Mouse (Mus musculus) intestine, postnatal 0 days (tissue): Measurements from ENCODE around the gene Bsx. TPM values are rescaled to one million over a fixed set of nuclear protein-coding genes. Genes with fewer than 3 reads are reported as not detected.

Source experiments
- ATAC-seq: fragments of 200-750 bp; cut with Nextera tagmentation; 2 replicates; pipeline ENCODE4 v1.8.0; 2017; ENCODE audit warnings: mild to moderate bottlenecking, moderate TSS enrichment, moderate library complexity
- H3K27ac ChIP-seq: fragments of 300-500 bp; sonication (generic); 2 replicates; pipeline ENCODE4 v1.5.1; 2014; ENCODE audit warnings: mild to moderate bottlenecking, low read depth, low read length, moderate library complexity
- H3K27me3 ChIP-seq: fragments of 300-500 bp; sonication (generic); replicated peaks from 2 replicates; pipeline ENCODE4 v1.6.1; 2014; ENCODE audit warnings: low read length, mixed read lengths; ENCODE audit not compliant: control insufficient read depth, insufficient read depth
- H3K36me3 ChIP-seq: fragments of 300-500 bp; sonication (generic); 2 replicates; pipeline ENCODE4 v1.6.1; 2014; ENCODE audit warnings: mild to moderate bottlenecking, moderate library complexity; ENCODE audit not compliant: control insufficient read depth, insufficient read depth
- H3K4me1 ChIP-seq: fragments of 300-500 bp; sonication (generic); replicated peaks from 2 replicates; pipeline ENCODE4 v1.6.1; 2014; ENCODE audit warnings: antibody characterized with exemption, low read length, mixed read lengths; ENCODE audit not compliant: control insufficient read depth, insufficient read depth
- H3K4me2 ChIP-seq: fragments of 300-500 bp; sonication (generic); replicated peaks from 2 replicates; pipeline ENCODE4 v1.6.1; 2014; ENCODE audit warnings: low read depth, mild to moderate bottlenecking, moderate library complexity
- H3K4me3 ChIP-seq: fragments of 300-500 bp; sonication (generic); 2 replicates; pipeline ENCODE4 v1.5.1; 2014; ENCODE audit warnings: low read depth, low read length
- H3K9ac ChIP-seq: fragments of 300-500 bp; sonication (generic); 2 replicates; pipeline ENCODE4 v1.6.1; 2014; ENCODE audit warnings: mild to moderate bottlenecking, low read depth, low read length
- H3K9me3 ChIP-seq: fragments of 300-500 bp; sonication (generic); 2 replicates; pipeline ENCODE4 v1.6.1; 2016; ENCODE audit warnings: mixed run types; ENCODE audit not compliant: control insufficient read depth
- CTCF ChIP-seq: sonication (generic); IDR thresholded peaks from 2 replicates; pipeline ENCODE4 v1.5.1; 2016; ENCODE audit warnings: low read depth, mild to moderate bottlenecking, control low read depth, antibody characterized with exemption, moderate library complexity
- WGBS: fragments of 180-500 bp; shearing (Covaris S2); extraction: QIAGEN DNeasy Blood & Tissue Kit; methylation state at CpG from one replicate; pipeline ENCODE4 v1.1.7; 2014; 5-methylcytosine and 5-hydroxymethylcytosine counted together
- polyA plus RNA-seq: library from polyadenylated mRNA; unstranded; fragments of >200 nt; fragmentation: Nextera tagmentation; extraction: Ambion mirVana; gene quantifications from 2 replicates; pipeline ENCODE4 v1.2.1, GENCODE M21; 2015

Bsx gene
- polyA plus RNA-seq, 1 experiment from 2014 or later: not detected

DNA sequence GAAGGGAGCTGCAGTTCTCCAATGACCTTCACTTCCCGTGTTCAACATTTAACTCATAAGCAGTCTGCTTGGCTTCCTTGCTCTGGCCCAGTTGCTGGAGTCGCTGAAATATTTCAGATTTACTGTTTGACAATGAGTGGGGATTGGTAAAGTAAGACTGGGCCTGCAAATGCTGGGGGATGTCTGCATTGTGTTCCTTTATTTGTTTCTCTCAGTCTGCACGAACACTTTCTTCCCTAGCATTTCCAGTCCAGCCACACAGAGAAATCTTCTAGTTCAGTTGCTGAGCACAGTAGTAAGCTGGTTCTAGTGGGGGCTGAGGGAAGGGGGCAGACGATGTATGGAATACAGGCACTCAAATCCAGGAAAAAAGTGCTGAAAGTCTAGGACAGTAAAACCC is 1.0 kb downstream of the Bsx start:
- H3K27me3 ChIP-seq: peaks cover 97% of the 10 kb centered on the region
- no peak overlapping the region for H3K4me2 ChIP-seq
- H3K9ac ChIP-seq: no peak overlapping the region
- 3% methylated on average over 4 of the region's 4 CpGs for WGBS
- no peaks in the 10 kb centered on the region for H3K36me3 ChIP-seq
- no peak overlapping the region for H3K27ac ChIP-seq
- H3K4me1 ChIP-seq: no peaks in the 10 kb centered on the region
- no peak overlapping the region for H3K4me3 ChIP-seq
- no peak for TF ChIP-seq CTCF
- H3K9me3 ChIP-seq: no peaks in the 10 kb centered on the region
- no peak for ATAC-seq

DNA sequence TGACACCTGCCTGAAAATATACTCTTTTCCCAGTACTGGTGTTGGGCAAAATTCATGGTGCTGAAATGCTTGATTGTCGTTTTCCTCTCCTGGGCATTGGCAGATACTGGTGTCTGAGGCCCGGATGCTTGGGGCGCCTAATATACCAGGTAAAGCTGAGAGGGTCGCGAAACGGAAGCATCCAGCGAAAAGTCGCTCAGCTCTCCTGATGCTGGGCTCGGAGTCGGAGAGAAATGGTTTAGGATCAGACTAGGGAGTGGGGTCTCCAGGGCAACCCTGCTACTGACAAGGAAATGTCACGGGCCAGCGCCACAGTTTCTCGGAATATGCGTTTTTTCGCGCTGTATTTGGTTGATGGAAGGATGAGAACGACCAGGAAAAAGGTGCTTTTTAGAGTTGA is 1.5 kb downstream of the Bsx start:
- 2% methylated on average over 17 of the region's 17 CpGs for WGBS
- H3K4me1 ChIP-seq: no peaks in the 10 kb centered on the region
- no peak for TF ChIP-seq CTCF
- H3K36me3 ChIP-seq: no peaks in the 10 kb centered on the region
- peaks cover 96% of the 10 kb centered on the region for H3K27me3 ChIP-seq
- H3K27ac ChIP-seq: no peak overlapping the region
- no peak overlapping the region for H3K9ac ChIP-seq
- ATAC-seq: no peak
- H3K4me2 ChIP-seq: no peak overlapping the region
- no peak overlapping the region for H3K4me3 ChIP-seq
- no peaks in the 10 kb centered on the region for H3K9me3 ChIP-seq

DNA sequence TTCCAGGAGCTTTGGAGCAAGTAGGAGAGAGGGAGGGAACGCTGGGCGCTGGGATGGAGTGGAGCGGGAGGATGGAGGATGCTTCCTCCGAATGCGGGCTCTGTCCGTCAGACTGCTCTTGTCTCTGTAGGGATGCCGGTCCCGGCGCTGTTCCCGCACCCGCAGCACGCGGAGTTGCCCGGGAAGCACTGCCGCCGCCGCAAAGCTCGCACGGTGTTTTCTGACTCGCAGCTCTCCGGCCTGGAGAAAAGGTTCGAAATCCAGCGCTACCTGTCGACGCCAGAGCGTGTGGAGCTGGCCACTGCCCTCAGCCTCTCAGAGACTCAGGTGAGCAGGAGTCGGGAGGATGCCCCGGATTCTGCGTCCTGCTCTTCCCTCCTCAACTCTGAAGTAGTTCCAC is 2.2 kb downstream of the Bsx start:
- H3K27me3 ChIP-seq: peaks cover 98% of the 10 kb centered on the region
- H3K9ac ChIP-seq: no peak overlapping the region
- no peak overlapping the region for H3K4me3 ChIP-seq
- no peaks in the 10 kb centered on the region for H3K9me3 ChIP-seq
- no peak for TF ChIP-seq CTCF
- H3K27ac ChIP-seq: no peak overlapping the region
- H3K36me3 ChIP-seq: no peaks in the 10 kb centered on the region
- H3K4me2 ChIP-seq: no peak overlapping the region
- under 1% methylated on average over 29 of the region's 29 CpGs for WGBS
- no peak for ATAC-seq
- no peaks in the 10 kb centered on the region for H3K4me1 ChIP-seq

DNA sequence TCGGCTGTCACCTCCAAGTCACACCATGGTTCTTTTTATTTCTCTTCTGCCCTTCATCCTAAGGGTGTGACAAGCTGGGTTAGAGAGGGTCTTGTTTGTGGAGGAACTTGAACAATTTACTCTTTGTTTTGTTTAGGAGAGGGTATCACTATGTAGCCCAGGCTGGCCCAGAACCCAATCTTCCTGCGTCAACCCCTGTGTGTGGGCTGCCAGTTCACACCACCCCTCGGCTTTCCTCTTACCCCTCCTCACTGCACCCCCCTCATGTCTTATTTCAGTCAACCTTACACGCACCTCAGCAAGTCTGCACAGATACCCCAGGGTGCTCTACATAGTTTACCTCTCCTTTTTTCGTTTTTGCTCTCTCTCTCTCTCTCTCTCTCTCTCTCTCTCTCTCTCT is 2.8 kb downstream of the Bsx start:
- Histone ChIP-seq H3K27ac (no peak overlapping the region), H3K4me1 (no peaks in the 10 kb centered on the region), H3K4me2 (no peak overlapping the region), H3K36me3 (no peaks in the 10 kb centered on the region), H3K9ac (no peak overlapping the region), H3K4me3 (no peak overlapping the region), H3K9me3 (no peaks in the 10 kb centered on the region), H3K27me3 (peaks cover 94% of the 10 kb centered on the region)
- ATAC-seq: no peak
- no peak for TF ChIP-seq CTCF
- 9% methylated on average over 5 of the region's 5 CpGs for WGBS

DNA sequence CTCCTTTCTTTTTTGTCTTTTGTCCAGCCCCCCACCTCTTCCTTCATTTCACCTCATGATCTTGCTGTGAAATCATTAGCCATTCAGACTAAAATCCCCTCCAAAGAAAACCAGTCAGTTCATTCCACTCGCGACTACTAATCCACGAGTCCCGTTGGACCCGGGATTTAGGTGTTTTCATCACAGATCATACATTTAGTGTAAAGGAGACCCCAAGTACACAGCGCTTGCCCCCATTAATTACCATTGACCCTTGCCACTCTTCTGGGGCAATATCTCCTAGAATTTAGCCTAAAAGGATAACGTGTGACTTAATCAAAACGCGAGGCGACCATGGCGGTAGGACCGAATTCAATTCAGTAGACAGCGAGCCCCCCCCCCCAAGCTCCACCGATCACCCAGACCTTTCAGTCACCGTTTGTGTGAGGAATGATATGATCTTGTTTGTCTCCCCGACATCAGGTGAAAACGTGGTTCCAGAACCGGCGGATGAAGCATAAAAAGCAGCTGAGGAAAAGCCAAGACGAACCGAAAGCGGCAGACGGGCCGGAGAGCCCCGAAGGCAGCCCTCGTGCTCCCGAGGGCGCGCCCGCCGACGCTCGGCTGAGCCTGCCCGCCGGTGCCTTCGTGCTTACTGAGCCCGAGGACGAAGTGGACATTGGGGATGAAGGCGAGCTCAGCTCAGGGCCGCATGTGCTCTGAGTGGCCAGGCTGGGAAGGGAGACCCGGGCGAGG is 3.4 kb downstream of the Bsx start:
- 2% methylated on average over 42 of the region's 42 CpGs for WGBS
- H3K9ac ChIP-seq: no peak overlapping the region
- peak overlapping the region; percentile 58 for H3K4me2 ChIP-seq
- H3K4me1 ChIP-seq: no peaks in the 10 kb centered on the region
- no peak overlapping the region for H3K27ac ChIP-seq
- no peak for TF ChIP-seq CTCF
- peaks cover 88% of the 10 kb centered on the region for H3K27me3 ChIP-seq
- peak overlapping the region; percentile 33 for H3K4me3 ChIP-seq
- no peaks in the 10 kb centered on the region for H3K9me3 ChIP-seq
- H3K36me3 ChIP-seq: no peaks in the 10 kb centered on the region
- no peak for ATAC-seq

DNA sequence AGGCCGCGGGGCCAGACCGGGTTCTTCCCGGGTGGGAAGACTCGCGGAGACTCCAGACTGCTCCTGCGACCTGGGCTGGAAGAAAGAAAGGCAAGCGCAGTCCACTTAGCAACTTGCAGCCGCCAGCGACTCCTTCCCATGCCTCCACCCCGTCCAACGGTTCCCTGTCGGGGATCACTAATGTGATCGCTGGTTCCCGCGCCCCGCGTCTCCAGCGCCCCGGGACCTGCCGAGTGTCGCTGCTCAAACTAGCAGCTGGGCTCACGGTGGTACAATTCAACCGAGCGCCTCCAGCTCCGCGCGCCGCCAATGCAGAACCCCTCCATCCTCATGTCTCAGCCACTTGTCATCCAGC is 3.9 kb downstream of the Bsx start:
- peak overlapping the region; percentile 58 for H3K4me2 ChIP-seq
- no peaks in the 10 kb centered on the region for H3K36me3 ChIP-seq
- no peak for ATAC-seq
- no peaks in the 10 kb centered on the region for H3K4me1 ChIP-seq
- H3K9me3 ChIP-seq: no peaks in the 10 kb centered on the region
- H3K4me3 ChIP-seq: peak overlapping the region; percentile 33
- peaks cover 82% of the 10 kb centered on the region for H3K27me3 ChIP-seq
- H3K9ac ChIP-seq: no peak overlapping the region
- H3K27ac ChIP-seq: no peak overlapping the region
- TF ChIP-seq CTCF: no peak
- WGBS: under 1% methylated on average over 27 of the region's 29 CpGs
